Mouse (Mus musculus): ENCODE results near the gene Smarcd2. TPM values are rescaled to one million over a fixed set of nuclear protein-coding genes. Genes with fewer than 3 reads are reported as not detected.

Smarcd2 gene
- polyA plus RNA-seq, 1 experiment from 2014 or later = 7.1 TPM

DNA sequence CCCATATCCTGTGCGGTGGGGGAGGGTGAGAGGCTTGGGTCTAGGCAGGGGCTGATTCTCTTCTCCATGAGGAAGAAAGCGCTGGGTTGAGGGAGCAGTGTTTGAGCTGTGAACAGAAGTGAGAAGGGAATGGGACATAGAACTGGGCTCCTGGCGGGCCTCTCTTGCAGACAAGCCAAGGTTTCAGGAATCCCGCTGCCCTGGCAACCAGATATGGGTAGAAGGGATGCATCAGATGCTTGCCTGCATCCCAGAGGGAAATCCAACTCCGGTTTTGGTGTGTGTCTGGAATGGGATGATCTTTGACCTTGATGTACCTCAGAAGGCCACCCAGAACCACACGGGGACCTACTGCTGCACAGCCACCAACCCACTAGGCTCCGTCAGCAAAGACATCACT is 13.4 kb upstream of the Smarcd2 start:
- Histone ChIP-seq H3K4me2 (ENCODE audit: low read length) (no peak overlapping the region), H3K9me3 (replicated peaks; ENCODE audit: control insufficient read depth, low read length, poor library complexity, severe bottlenecking) (no peaks in the 10 kb centered on the region), H3K27ac (ENCODE audit: low read length) (no peak overlapping the region), H3K36me3 (ENCODE audit: control insufficient read depth, insufficient read depth, low read length) (no peaks in the 10 kb centered on the region), H3K27me3 (ENCODE audit: control insufficient read depth, insufficient read depth, low read depth, low read length) (no peaks in the 10 kb centered on the region), H3K9ac (ENCODE audit: low read depth, low read length) (no peak overlapping the region), H3K4me3 (ENCODE audit: low read depth, low read length) (no peak overlapping the region), H3K4me1 (ENCODE audit: control insufficient read depth, insufficient read depth, low read length) (no peaks in the 10 kb centered on the region)
- ATAC-seq = no peak
- 86% methylated on average over 7 of the region's 7 CpGs for WGBS

DNA sequence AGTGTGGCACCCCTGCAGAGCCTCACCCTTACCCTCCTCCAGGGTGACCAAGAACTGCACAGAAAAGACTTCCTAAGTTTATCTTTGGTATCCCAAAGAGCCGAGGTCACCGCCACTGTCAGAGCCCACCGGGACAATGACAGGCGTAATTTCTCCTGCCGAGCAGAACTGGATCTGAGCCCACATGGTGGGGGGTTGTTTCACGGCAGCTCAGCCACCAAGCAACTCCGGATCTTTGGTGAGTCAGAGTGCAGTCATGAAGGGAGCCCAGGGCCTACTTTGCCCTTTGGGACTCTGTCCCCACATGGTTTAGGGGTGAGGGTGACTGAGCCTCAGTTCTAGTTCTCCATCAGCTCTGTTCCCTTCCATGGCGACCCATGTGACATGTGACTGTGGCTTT is 11.4 kb upstream of the Smarcd2 start:
- ATAC-seq = no peak
- 67% methylated on average over 8 of the region's 8 CpGs for WGBS
- Histone ChIP-seq H3K27me3 (ENCODE audit: control insufficient read depth, insufficient read depth, low read depth, low read length) (no peaks in the 10 kb centered on the region), H3K36me3 (ENCODE audit: control insufficient read depth, insufficient read depth, low read length) (no peaks in the 10 kb centered on the region), H3K27ac (ENCODE audit: low read length) (no peak overlapping the region), H3K4me2 (ENCODE audit: low read length) (no peak overlapping the region), H3K4me3 (ENCODE audit: low read depth, low read length) (no peak overlapping the region), H3K9ac (ENCODE audit: low read depth, low read length) (no peak overlapping the region), H3K4me1 (ENCODE audit: control insufficient read depth, insufficient read depth, low read length) (no peaks in the 10 kb centered on the region), H3K9me3 (replicated peaks; ENCODE audit: control insufficient read depth, low read length, poor library complexity, severe bottlenecking) (no peaks in the 10 kb centered on the region)

DNA sequence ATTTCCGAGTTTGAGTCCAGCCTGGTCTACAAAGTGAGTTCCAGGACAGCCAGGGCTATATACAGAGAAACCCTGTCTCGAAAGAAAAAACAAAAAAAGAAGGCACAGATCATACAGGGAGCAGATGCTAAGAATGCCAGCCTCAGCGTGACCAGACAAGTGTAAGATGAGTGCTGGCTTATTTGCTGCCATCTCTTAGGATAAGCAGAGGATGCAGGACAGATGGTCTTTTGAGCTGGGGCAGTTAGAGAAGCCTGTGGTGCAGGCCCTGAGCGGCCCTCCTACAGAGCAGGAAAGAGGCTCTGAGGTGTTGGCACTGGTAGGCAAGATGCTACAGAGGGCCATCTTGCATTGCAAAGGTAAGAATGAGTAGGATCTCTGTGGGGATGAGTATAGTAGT is 10.6 kb upstream of the Smarcd2 start:
- no peaks in the 10 kb centered on the region for H3K4me1 ChIP-seq (ENCODE audit: control insufficient read depth, insufficient read depth, low read length)
- H3K4me2 ChIP-seq (ENCODE audit: low read length) = no peak overlapping the region
- no peak overlapping the region for H3K4me3 ChIP-seq (ENCODE audit: low read depth, low read length)
- WGBS = 86% methylated on average over 4 of the region's 4 CpGs
- no peak overlapping the region for H3K9ac ChIP-seq (ENCODE audit: low read depth, low read length)
- no peak for ATAC-seq
- H3K36me3 ChIP-seq (ENCODE audit: control insufficient read depth, insufficient read depth, low read length) = no peaks in the 10 kb centered on the region
- H3K27me3 ChIP-seq (ENCODE audit: control insufficient read depth, insufficient read depth, low read depth, low read length) = no peaks in the 10 kb centered on the region
- H3K9me3 ChIP-seq (replicated peaks; ENCODE audit: control insufficient read depth, low read length, poor library complexity, severe bottlenecking) = no peaks in the 10 kb centered on the region
- no peak overlapping the region for H3K27ac ChIP-seq (ENCODE audit: low read length)

DNA sequence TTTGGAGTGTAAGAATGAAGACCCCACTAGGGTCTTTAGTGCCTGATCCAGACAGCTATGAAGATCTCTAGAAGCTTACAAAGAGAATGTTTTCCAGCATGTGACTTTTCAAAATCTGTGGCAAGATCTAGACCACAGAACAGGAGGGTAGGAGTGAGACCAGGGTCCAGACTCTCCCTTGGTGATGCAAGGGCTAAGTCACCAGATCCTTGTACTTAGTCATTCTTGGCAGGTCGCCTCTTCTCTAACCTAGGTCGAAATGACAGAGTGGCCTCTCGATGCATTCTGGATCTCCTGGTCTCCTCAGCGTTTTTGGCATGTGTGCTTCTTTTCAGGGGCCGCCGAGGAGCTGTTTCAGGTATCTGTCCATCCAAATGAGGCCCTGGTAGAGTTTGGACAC is 9.7 kb upstream of the Smarcd2 start:
- 86% methylated on average over 6 of the region's 6 CpGs for WGBS
- Histone ChIP-seq H3K36me3 (ENCODE audit: control insufficient read depth, insufficient read depth, low read length) (no peaks in the 10 kb centered on the region), H3K9ac (ENCODE audit: low read depth, low read length) (no peak overlapping the region), H3K4me1 (ENCODE audit: control insufficient read depth, insufficient read depth, low read length) (no peaks in the 10 kb centered on the region), H3K27me3 (ENCODE audit: control insufficient read depth, insufficient read depth, low read depth, low read length) (no peaks in the 10 kb centered on the region), H3K27ac (ENCODE audit: low read length) (no peak overlapping the region), H3K4me3 (ENCODE audit: low read depth, low read length) (no peak overlapping the region), H3K4me2 (ENCODE audit: low read length) (no peak overlapping the region), H3K9me3 (replicated peaks; ENCODE audit: control insufficient read depth, low read length, poor library complexity, severe bottlenecking) (no peaks in the 10 kb centered on the region)
- no peak for ATAC-seq

DNA sequence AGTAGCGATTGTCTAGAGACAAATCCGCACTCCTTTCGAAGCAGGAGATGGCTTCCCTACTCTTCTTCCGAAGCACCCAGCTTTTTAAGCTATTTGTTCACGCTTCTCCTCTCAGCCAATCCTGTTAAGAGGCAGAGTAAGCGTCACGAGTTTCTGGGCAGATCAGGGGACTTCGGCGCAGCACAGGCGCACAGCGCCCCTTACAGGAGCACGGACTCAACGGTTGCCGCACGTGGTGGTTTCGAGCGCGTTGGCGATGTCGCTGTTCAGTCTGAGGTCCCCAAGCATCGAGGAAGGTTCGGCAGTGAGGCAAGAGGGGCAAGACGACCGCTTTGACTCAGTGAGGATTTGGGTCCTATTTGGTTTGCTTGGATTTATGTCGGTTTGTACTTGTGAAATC is 3.7 kb upstream of the Smarcd2 start, which contains the start of gene Tcam1:
TSS of gene Tcam1 (plus strand) at position 219 of the 400 bp plus-strand sequence.
- H3K36me3 ChIP-seq (ENCODE audit: control insufficient read depth, insufficient read depth, low read length) = no peaks in the 10 kb centered on the region
- 5% methylated on average over 25 of the region's 25 CpGs for WGBS
- peak; percentile 63 for ATAC-seq
- H3K9me3 ChIP-seq (replicated peaks; ENCODE audit: control insufficient read depth, low read length, poor library complexity, severe bottlenecking) = no peaks in the 10 kb centered on the region
- peaks cover 9% of the 10 kb centered on the region for H3K4me1 ChIP-seq (ENCODE audit: control insufficient read depth, insufficient read depth, low read length)
- H3K4me2 ChIP-seq (ENCODE audit: low read length) = peak within 1 kb of the TSS; percentile 66
- H3K27me3 ChIP-seq (ENCODE audit: control insufficient read depth, insufficient read depth, low read depth, low read length) = no peaks in the 10 kb centered on the region
- no peak within 1 kb of the TSS for H3K27ac ChIP-seq (ENCODE audit: low read length)
- H3K4me3 ChIP-seq (ENCODE audit: low read depth, low read length) = peak within 1 kb of the TSS; percentile 15; the same call in 1 of the 2 replicates
- H3K9ac ChIP-seq (ENCODE audit: low read depth, low read length) = 0 out of 2 replicates have a peak within 1 kb of the TSS, but pooled peaks have one; percentile 32

- H3K27me3 ChIP-seq (ENCODE audit: control insufficient read depth, insufficient read depth, low read depth, low read length) = no peaks in the 10 kb centered on the region
- 87% methylated on average over 7 of the region's 7 CpGs for WGBS
- no peaks in the 10 kb centered on the region for H3K36me3 ChIP-seq (ENCODE audit: control insufficient read depth, insufficient read depth, low read length)
- H3K4me1 ChIP-seq (ENCODE audit: control insufficient read depth, insufficient read depth, low read length) = peaks cover 14% of the 10 kb centered on the region
- H3K4me3 ChIP-seq (ENCODE audit: low read depth, low read length) = no peak overlapping the region
- H3K27ac ChIP-seq (ENCODE audit: low read length) = no peak overlapping the region
- ATAC-seq = no peak
- H3K9me3 ChIP-seq (replicated peaks; ENCODE audit: control insufficient read depth, low read length, poor library complexity, severe bottlenecking) = no peaks in the 10 kb centered on the region
- no peak overlapping the region for H3K4me2 ChIP-seq (ENCODE audit: low read length)
- H3K9ac ChIP-seq (ENCODE audit: low read depth, low read length) = no peak overlapping the region
Measured at GRCm38 (mm10) chr11:106274971-106275411, 2.2 kb upstream of the Smarcd2 start.

DNA sequence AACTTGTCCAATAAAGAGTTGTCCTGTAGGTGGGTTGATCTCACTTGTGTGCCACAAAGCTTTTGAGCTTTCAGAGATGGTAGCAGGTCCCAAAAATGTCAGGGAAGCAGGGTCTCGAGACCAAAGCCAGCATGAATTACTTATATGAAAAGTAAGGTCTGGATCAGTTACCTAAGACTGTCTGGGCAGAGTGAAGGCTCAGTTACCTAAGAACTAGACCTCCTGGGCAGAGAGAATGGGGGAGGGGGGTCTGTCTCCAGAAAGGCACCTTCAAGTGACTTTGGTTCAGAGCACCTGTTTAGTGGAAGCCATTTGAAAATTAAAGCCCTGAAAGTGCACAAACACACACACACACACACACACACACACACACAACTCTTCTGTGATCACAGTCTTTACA is 1.6 kb upstream of the Smarcd2 start:
- H3K9me3 ChIP-seq (replicated peaks; ENCODE audit: control insufficient read depth, low read length, poor library complexity, severe bottlenecking) = no peaks in the 10 kb centered on the region
- H3K27ac ChIP-seq (ENCODE audit: low read length) = no peak overlapping the region
- no peak overlapping the region for H3K4me2 ChIP-seq (ENCODE audit: low read length)
- 85% methylated on average over 1 of the region's 1 CpGs for WGBS
- H3K4me3 ChIP-seq (ENCODE audit: low read depth, low read length) = no peak overlapping the region
- no peaks in the 10 kb centered on the region for H3K27me3 ChIP-seq (ENCODE audit: control insufficient read depth, insufficient read depth, low read depth, low read length)
- no peak for ATAC-seq
- peaks cover 14% of the 10 kb centered on the region for H3K4me1 ChIP-seq (ENCODE audit: control insufficient read depth, insufficient read depth, low read length)
- H3K36me3 ChIP-seq (ENCODE audit: control insufficient read depth, insufficient read depth, low read length) = no peaks in the 10 kb centered on the region
- H3K9ac ChIP-seq (ENCODE audit: low read depth, low read length) = no peak overlapping the region

GRCm38 (mm10) chr11:106273811-106274210 is 1.0 kb upstream of the Smarcd2 start:
- no peak overlapping the region for H3K9ac ChIP-seq (ENCODE audit: low read depth, low read length)
- H3K36me3 ChIP-seq (ENCODE audit: control insufficient read depth, insufficient read depth, low read length) = no peaks in the 10 kb centered on the region
- H3K9me3 ChIP-seq (replicated peaks; ENCODE audit: control insufficient read depth, low read length, poor library complexity, severe bottlenecking) = no peaks in the 10 kb centered on the region
- peaks cover 18% of the 10 kb centered on the region for H3K4me1 ChIP-seq (ENCODE audit: control insufficient read depth, insufficient read depth, low read length)
- peak overlapping the region; percentile 71; the same call in 1 of the 2 replicates for H3K4me2 ChIP-seq (ENCODE audit: low read length)
- WGBS = 97% methylated on average over 6 of the region's 6 CpGs
- H3K4me3 ChIP-seq (ENCODE audit: low read depth, low read length) = no peak overlapping the region
- H3K27me3 ChIP-seq (ENCODE audit: control insufficient read depth, insufficient read depth, low read depth, low read length) = no peaks in the 10 kb centered on the region
- H3K27ac ChIP-seq (ENCODE audit: low read length) = no peak overlapping the region
- ATAC-seq = no peak

DNA sequence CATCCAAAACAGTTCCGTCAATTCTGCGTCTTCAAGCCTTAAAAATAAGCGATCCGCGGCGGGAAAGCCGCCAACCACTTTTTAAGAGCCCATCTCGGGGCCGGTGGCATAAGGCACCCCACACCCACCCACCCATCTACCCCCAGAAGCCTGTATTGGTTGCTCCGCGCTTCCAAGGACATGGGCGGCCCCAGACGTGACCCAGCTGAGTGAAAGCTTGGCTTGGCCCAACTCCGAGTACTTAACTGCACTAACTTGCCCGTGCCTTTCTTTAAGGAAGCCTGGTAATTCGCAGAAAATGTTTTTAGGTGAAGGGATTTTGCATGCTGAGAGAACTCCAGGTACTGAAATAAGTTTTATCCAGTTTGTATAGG is 526 bp upstream of the Smarcd2 start:
- 15% methylated on average over 16 of the region's 16 CpGs for WGBS
- Histone ChIP-seq H3K9me3 (replicated peaks; ENCODE audit: control insufficient read depth, low read length, poor library complexity, severe bottlenecking) (no peaks in the 10 kb centered on the region), H3K9ac (ENCODE audit: low read depth, low read length) (peak overlapping the region; percentile 80), H3K36me3 (ENCODE audit: control insufficient read depth, insufficient read depth, low read length) (no peaks in the 10 kb centered on the region), H3K4me1 (ENCODE audit: control insufficient read depth, insufficient read depth, low read length) (peaks cover 23% of the 10 kb centered on the region), H3K27ac (ENCODE audit: low read length) (peak overlapping the region; percentile 81), H3K4me3 (ENCODE audit: low read depth, low read length) (peak overlapping the region; percentile 77), H3K27me3 (ENCODE audit: control insufficient read depth, insufficient read depth, low read depth, low read length) (no peaks in the 10 kb centered on the region), H3K4me2 (ENCODE audit: low read length) (peak overlapping the region; percentile 71)
- peak; percentile 27 for ATAC-seq
